Mouse (Mus musculus) liver, embryonic 11.5 days (tissue): ENCODE results near the gene Tmem8. TPM values are rescaled to one million over a fixed set of nuclear protein-coding genes. Genes with fewer than 3 reads are reported as not detected.

Source experiments
- ATAC-seq: fragments of 200-750 bp; cut with Nextera tagmentation; replicated peaks from 2 replicates; pipeline ENCODE4 v1.8.0; 2017; ENCODE audit warnings: moderate number of reproducible peaks, mild to moderate bottlenecking, moderate TSS enrichment, moderate library complexity; ENCODE audit not compliant: low FRiP score
- DNase-seq: peaks from one replicate; pipeline ENCODE4 v3.0.0-alpha.2; 2017; ENCODE audit warnings: low spot score
- H3K27ac ChIP-seq: fragments of 300-500 bp; sonication (generic); 2 replicates; pipeline ENCODE4 v1.5.1; 2014; ENCODE audit warnings: mild to moderate bottlenecking, low read depth, low read length, control low read depth
- H3K27me3 ChIP-seq: fragments of 300-500 bp; sonication (generic); replicated peaks from 2 replicates; pipeline ENCODE4 v1.6.1; 2014; ENCODE audit warnings: low read length, mixed read lengths; ENCODE audit not compliant: control insufficient read depth, insufficient read depth
- H3K36me3 ChIP-seq: fragments of 300-500 bp; sonication (generic); 2 replicates; pipeline ENCODE4 v1.6.1; 2014; ENCODE audit warnings: mild to moderate bottlenecking, low read length, moderate library complexity, mixed read lengths; ENCODE audit not compliant: control insufficient read depth, insufficient read depth
- H3K4me1 ChIP-seq: fragments of 300-500 bp; sonication (generic); replicated peaks from 2 replicates; pipeline ENCODE4 v1.6.1; 2014; ENCODE audit warnings: low read length, mixed read lengths; ENCODE audit not compliant: control insufficient read depth, insufficient read depth
- H3K4me2 ChIP-seq: fragments of 300-500 bp; sonication (generic); 2 replicates; pipeline ENCODE4 v1.6.1; 2014; ENCODE audit warnings: mild to moderate bottlenecking, control low read depth, moderate library complexity
- H3K4me3 ChIP-seq: fragments of 300-500 bp; sonication (generic); 2 replicates; pipeline ENCODE4 v1.5.1; 2014; ENCODE audit warnings: low read depth, low read length, control low read depth
- H3K9ac ChIP-seq: fragments of 300-500 bp; sonication (generic); 2 replicates; pipeline ENCODE4 v1.6.1; 2014; ENCODE audit warnings: low read depth, low read length, control low read depth
- H3K9me3 ChIP-seq: fragments of 300-500 bp; sonication (generic); 2 replicates; pipeline ENCODE4 v1.6.1; 2016; ENCODE audit warnings: low read length, inconsistent platforms, mixed read lengths; ENCODE audit not compliant: control insufficient read depth
- whole genome bisulfite sequencing: fragments of 180-500 bp; shearing (Covaris S2); extraction: QIAGEN DNeasy Blood & Tissue Kit; methylation state at CpG from one replicate; pipeline ENCODE4 v1.1.7; 2014; 5-methylcytosine and 5-hydroxymethylcytosine counted together
- polyA plus RNA-seq: library from polyadenylated mRNA; unstranded; fragments of >200 nt; fragmentation: Nextera tagmentation; extraction: Ambion mirVana; gene quantifications from 2 replicates; pipeline ENCODE4 v1.2.1, GENCODE M21; 2014

Gene Tmem8
- polyA plus RNA-seq, 1 experiment from 2014 or later, result 1.6 TPM

DNA sequence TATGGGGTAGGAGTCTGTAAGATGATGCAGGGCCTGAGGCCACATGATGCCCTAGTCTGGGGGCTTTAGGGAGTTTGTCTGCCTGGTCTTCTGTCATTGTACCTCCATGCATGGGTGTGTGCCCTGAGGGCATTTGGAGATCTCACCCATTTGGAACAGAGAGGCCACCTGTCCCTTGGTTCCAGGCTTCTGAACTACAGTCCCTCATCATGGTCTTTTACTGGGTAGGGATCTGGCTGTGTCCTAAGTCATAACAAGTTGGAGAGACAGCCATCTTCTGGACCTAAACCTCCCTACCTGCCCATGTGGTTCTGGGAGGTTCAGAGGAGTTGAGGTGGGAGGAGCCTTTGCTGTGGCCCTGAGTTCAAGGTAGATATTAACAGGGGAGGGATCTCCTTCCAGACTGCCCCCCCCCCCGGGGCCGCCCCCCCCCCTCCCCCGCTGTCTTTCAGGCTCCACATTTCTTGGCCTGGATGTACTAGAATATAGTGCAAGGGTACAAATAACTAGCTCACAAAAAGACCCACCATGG, 2.9 kb downstream of the Tmem8 start:
- H3K4me1 ChIP-seq, result peaks cover 13% of the 10 kb centered on the region; the same call in 1 of the 2 replicates
- H3K9me3 ChIP-seq, result no peaks in the 10 kb centered on the region
- ATAC-seq (no peak), DNase-seq (no peak)
- no peak overlapping the region for H3K27ac ChIP-seq
- H3K27me3 ChIP-seq, result peaks cover 64% of the 10 kb centered on the region
- no peaks in the 10 kb centered on the region for H3K36me3 ChIP-seq
- no peak overlapping the region for H3K9ac ChIP-seq
- WGBS, result 44% methylated on average over 3 of the region's 3 CpGs
- no peak overlapping the region for H3K4me3 ChIP-seq
- no peak overlapping the region for H3K4me2 ChIP-seq

GRCm38 (mm10) chr17:26116503-26117258, 3.6 kb downstream of the Tmem8 start:
- no peak overlapping the region for H3K9ac ChIP-seq
- ATAC-seq, result no peak
- DNase-seq, result no peak
- no peaks in the 10 kb centered on the region for H3K9me3 ChIP-seq
- no peaks in the 10 kb centered on the region for H3K36me3 ChIP-seq
- H3K4me2 ChIP-seq, result no peak overlapping the region
- peaks cover 12% of the 10 kb centered on the region; the same call in 1 of the 2 replicates for H3K4me1 ChIP-seq
- WGBS, result 80% methylated on average over 17 of the region's 17 CpGs
- no peak overlapping the region for H3K4me3 ChIP-seq
- peaks cover 57% of the 10 kb centered on the region for H3K27me3 ChIP-seq
- H3K27ac ChIP-seq, result no peak overlapping the region

DNA sequence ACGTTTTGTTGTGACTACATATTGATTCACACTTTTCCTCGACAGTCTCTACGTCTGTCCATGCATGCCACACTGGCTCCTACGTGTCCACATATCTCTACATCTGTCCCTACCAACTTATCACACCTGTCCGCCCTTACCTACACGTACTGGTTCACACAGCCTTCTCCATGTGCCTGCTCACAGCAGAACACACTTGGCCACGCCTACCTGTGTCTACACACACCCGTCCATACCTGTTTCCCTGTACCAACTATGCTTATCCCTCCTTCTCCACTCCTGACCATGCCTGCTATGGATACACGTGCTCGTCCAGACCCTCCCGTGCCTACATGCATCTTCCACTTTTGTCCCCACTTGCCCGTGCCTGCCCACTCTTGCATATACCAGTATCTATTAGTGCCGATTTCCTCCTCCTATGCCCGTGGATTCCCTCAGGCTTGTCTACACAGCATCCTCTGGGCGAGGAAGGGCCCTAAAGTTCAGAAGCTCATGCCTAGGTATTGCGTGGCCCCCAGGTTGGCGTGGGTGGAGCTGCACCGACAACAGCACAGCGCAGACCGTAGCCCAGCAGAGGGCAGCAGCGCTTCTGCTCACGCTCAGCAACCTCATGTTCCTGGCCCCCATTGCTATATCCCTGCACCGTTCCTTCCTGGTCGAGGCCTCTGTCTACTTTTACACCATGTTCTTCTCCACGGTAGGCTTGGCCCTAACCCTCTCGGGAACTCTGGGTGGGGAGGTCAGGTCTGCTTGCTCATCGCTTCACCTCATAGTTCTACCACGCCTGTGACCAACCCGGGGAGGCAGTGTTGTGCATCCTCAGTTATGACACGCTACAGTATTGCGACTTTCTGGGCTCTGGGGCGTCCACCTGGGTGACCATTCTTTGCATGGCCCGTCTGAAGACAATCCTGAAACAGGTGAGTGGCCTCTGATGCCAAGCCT, 6.9 kb downstream of the Tmem8 start:
- Histone ChIP-seq H3K9ac (no peak overlapping the region), H3K4me1 (peaks cover 17% of the 10 kb centered on the region), H3K36me3 (no peaks in the 10 kb centered on the region), H3K27ac (no peak overlapping the region), H3K4me3 (no peak overlapping the region), H3K9me3 (no peaks in the 10 kb centered on the region), H3K4me2 (no peak overlapping the region), H3K27me3 (peaks cover 29% of the 10 kb centered on the region)
- 43% methylated on average over 33 of the region's 33 CpGs for WGBS
- DNase-seq (peak; percentile 66), ATAC-seq (peak; percentile 63)

- Histone ChIP-seq H3K4me2 (no peak overlapping the region), H3K9me3 (no peaks in the 10 kb centered on the region), H3K4me1 (peaks cover 17% of the 10 kb centered on the region), H3K36me3 (peaks cover 17% of the 10 kb centered on the region), H3K27ac (no peak overlapping the region), H3K9ac (no peak overlapping the region), H3K27me3 (peaks cover 7% of the 10 kb centered on the region; the same call in 1 of the 2 replicates), H3K4me3 (no peak overlapping the region)
- no peak for DNase-seq
- ATAC-seq, result no peak
- 57% methylated on average over 5 of the region's 5 CpGs for WGBS
These were observed 9.5 kb downstream of the Tmem8 start for GRCm38 (mm10) chr17:26122431-26123140.

GRCm38 (mm10) chr17:26123267-26123684, 10.2 kb downstream of the Tmem8 start, which contains the start of gene Mrpl28:
Mrpl28 (plus strand) TSS chr17:26123500.
- DNase-seq (peak; percentile 86), ATAC-seq (peak; percentile 84)
- Histone ChIP-seq H3K36me3 (peaks cover 21% of the 10 kb centered on the region), H3K4me1 (peaks cover 15% of the 10 kb centered on the region), H3K27ac (peak within 1 kb of the TSS; percentile 64), H3K4me3 (peak within 1 kb of the TSS; percentile 93), H3K9me3 (no peaks in the 10 kb centered on the region), H3K4me2 (peak within 1 kb of the TSS; percentile 88), H3K27me3 (0 out of 2 replicates have a peak, but pooled peaks cover 4% of the 10 kb centered on the region), H3K9ac (peak within 1 kb of the TSS; percentile 85)
- under 1% methylated on average over 32 of the region's 32 CpGs for WGBS

GRCm38 (mm10) chr17:26124560-26124959, 11.5 kb downstream of the Tmem8 start:
- ATAC-seq (no peak), DNase-seq (no peak)
- Histone ChIP-seq H3K4me3 (peak overlapping the region; percentile 93), H3K27me3 (no peaks in the 10 kb centered on the region), H3K9me3 (no peaks in the 10 kb centered on the region), H3K4me1 (peaks cover 15% of the 10 kb centered on the region), H3K4me2 (peak overlapping the region; percentile 88), H3K9ac (peak overlapping the region; percentile 85), H3K36me3 (peaks cover 28% of the 10 kb centered on the region), H3K27ac (no peak overlapping the region)
- WGBS, result 81% methylated on average over 7 of the region's 7 CpGs

DNA sequence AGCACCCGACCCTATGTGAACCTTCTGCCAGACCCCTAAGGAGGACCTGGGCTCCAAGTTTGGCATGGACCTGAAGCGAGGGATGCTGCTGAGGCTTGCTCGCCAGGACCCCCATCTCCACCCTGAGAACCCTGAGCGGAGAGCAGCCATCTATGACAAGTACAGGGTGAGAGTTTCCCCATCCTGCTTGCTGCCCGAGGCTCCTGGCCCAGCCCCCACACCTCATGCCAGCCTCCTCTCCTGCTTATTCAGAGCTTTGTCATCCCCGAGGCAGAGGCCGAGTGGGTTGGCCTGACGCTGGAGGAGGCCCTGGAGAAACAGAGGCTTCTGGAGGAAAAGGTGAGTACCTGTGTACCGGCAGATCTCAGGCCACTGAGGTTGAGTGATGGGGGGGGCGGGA, 12.1 kb downstream of the Tmem8 start:
- no peak overlapping the region for H3K27ac ChIP-seq
- no peak overlapping the region for H3K4me2 ChIP-seq
- H3K4me3 ChIP-seq, result no peak overlapping the region
- H3K9ac ChIP-seq, result no peak overlapping the region
- no peaks in the 10 kb centered on the region for H3K27me3 ChIP-seq
- H3K4me1 ChIP-seq, result peaks cover 10% of the 10 kb centered on the region
- peaks cover 35% of the 10 kb centered on the region for H3K36me3 ChIP-seq
- H3K9me3 ChIP-seq, result no peaks in the 10 kb centered on the region
- WGBS, result 94% methylated on average over 10 of the region's 10 CpGs
- no peak for ATAC-seq
- DNase-seq, result no peak
